Mouse (Mus musculus) erythroblast, embryonic 14.5 days (primary cell): ENCODE measurements around the gene Dlgap1.

Source experiments
- GATA1 ChIP-seq: IDR thresholded peaks from 2 replicates; pipeline ENCODE4 v1.6.1; 2012; ENCODE audit warnings: low read length, inconsistent platforms, mixed read lengths
- TAL1 ChIP-seq: IDR thresholded peaks from 3 replicates; pipeline ENCODE4 v1.6.1; 2012; ENCODE audit warnings: low read length, inconsistent platforms, mixed read lengths

DNA sequence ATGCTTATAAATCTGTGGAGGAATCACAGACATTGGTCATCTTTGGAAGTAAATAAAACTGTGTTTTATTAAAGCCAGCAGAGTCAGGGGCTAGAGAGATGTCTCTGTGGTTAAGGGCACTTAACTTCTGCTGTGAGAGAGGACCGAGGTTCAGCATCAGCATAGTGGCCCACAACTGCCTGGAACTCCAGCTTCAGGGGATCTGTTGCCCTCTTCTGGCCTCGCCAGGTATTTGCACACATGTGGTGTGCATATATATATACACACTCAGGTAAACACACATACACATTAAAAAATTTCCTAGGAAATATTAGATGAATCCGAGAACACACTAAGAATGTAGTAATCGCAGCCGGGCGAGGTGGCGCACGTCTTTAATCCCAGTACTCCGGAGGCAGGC, 796.5 kb downstream of the Dlgap1 start:
- TF ChIP-seq TAL1 (no peak), GATA1 (no peak)
